Mouse (Mus musculus) G1E-ER4 (cell line): ENCODE results near the gene Scube1. TPM values are rescaled to one million over a fixed set of nuclear protein-coding genes. Genes with fewer than 3 reads are reported as not detected.

Experiments used
- GATA1 ChIP-seq: IDR thresholded peaks from one replicate; pipeline ENCODE4 v1.8.0; 2012; ENCODE audit warnings: low read length, inconsistent platforms
- polyA plus RNA-seq: library from polyadenylated mRNA; stranded (reverse); fragments of >175 nt; gene quantifications from 2 replicates; pipeline ENCODE4 v1.2.3, GENCODE M21; 2012

Scube1 gene
- polyA plus RNA-seq, 1 experiment: not detected

DNA sequence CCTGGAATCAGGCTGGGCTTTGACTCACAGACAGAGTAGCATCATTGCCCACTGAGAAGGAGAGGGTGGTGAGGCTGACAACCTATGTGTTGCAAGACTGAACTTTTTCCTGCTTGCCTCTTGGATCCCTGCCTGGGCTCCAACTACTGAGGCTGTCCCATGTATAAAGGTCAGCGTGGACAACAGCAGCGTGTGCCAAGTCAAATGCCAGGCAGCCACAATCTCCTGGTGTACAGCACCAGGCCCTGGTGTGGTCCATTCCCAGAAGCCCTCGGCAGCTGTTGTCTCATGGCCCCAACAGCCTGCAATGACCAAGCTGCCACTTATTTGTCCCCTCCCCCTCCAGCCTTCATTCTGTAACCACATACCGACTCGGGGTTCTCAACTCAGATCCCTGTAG lies 153.2 kb downstream of the Scube1 start:
- TF ChIP-seq GATA1: no peak

GRCm38 (mm10) chr15:83570641-83571040 lies 154.2 kb downstream of the Scube1 start:
- no peak for TF ChIP-seq GATA1

GRCm38 (mm10) chr15:83569682-83570081 lies 155.1 kb downstream of the Scube1 start:
- no peak for TF ChIP-seq GATA1

GRCm38 (mm10) chr15:83568544-83568943 lies 156.3 kb downstream of the Scube1 start:
- TF ChIP-seq GATA1: no peak

- no peak for TF ChIP-seq GATA1
Observed at GRCm38 (mm10) chr15:83567728-83568127, 157.1 kb downstream of the Scube1 start.

- TF ChIP-seq GATA1: no peak
Observed at GRCm38 (mm10) chr15:83566006-83566405, 158.8 kb downstream of the Scube1 start.

- TF ChIP-seq GATA1: no peak
Observed at GRCm38 (mm10) chr15:83565434-83565833, 159.4 kb downstream of the Scube1 start.

GRCm38 (mm10) chr15:83563857-83564651 lies 160.8 kb downstream of the Scube1 start:
- no peak for TF ChIP-seq GATA1

DNA sequence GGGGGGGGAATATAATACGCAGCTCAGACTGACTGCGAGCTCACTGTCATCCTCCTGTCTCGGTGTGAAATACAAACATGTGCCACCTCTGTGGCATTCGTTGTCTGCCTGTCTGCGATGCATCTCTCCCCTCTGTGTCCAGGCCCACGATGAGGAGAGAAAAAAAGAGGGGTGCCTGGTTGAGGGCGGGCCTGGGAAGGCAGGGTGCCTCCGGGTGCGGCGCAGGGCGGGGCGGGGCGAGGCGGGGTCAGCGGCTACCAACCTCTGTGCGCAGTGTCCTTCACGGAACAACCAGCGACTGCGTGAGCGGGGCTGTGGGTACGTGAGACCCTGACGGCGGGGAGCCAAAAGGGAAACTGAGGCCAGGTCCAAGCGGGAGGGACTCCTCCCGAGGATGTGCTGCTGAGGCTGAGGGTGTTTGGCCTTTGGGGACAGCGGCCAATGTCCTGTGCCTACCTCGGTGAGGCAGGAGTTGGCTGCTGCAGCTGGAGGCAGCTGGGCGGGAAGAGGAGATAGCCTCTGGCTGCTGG lies 161.4 kb downstream of the Scube1 start, which contains the start of the genes Tspo and Mcat:
Tspo (plus strand) TSS at position 266 of the 530 bp plus-strand sequence.
Mcat (minus strand) TSS at position 461 of the 530 bp plus-strand sequence.
- TF ChIP-seq GATA1: no peak

DNA sequence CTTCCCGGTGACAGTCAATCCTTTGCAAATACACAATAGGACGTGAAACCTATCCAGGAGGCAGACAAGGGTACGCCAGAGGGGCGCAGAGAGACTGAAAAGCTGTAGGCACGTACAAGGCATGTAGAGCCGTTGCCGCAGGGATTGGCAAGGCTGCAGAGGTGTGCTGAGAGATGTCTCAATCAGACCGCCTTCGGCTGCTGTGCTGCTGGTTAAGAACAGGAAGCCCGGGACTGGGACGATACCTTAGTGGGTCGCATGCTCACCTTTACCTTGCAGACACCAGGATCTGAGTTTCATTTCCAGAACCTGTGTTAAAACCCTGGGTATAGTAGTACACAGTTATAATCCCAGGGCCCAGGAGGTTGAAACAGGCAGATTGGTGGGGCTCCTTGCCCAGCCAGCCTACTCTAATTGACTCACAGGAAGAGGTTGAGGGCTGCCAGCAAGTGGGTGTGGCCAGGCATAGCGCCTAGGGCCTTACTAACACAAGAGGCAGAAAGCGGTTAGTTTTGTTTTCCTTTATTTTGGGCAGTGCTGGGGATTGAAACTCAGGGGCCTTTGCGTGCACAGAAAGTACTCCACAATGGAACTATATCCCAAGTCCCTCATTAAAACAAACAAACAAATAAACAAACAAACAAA lies 162.1 kb downstream of the Scube1 start:
- TF ChIP-seq GATA1: no peak

DNA sequence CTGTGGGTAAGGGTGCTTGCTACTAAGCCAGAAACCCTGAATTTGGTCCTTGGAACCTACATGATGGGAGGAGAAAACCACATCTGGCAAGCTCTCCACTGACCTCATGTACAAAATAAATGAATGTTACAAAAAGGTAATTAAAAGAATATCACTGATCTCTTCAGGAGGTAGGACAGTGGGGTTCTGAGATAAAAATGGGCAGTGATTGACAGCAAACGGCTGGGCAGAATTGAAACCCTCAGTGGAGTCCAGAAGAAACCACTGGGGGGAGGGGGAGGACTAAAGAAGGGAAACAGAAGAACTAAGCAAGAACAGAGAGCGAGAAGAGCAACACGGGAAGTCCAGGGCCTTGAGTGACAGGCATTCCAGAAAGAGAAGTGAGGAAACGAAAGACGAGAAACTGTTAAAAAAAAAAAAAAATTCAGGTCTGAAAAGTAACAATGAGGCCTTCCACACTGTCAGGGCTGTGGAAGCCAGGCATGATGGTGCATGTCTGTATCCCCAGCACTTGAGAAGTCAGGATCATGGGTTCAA lies 163.8 kb downstream of the Scube1 start:
- TF ChIP-seq GATA1: no peak

- no peak for TF ChIP-seq GATA1
Observed at GRCm38 (mm10) chr15:83555161-83555974, 169.5 kb downstream of the Scube1 start.

Other genes with a start within 250 kb of the Scube1 start
- gene Ttll1, start 214.1 kb downstream of the Scube1 start, polyA plus RNA-seq: 1.4 and 2.3 TPM in 2 replicates
- not detected in 2 replicates for gene Bik, start 198.2 kb downstream of the Scube1 start, polyA plus RNA-seq
- 74.6 and 98.5 TPM in 2 replicates for gene Tspo, start 161.4 kb downstream of the Scube1 start, polyA plus RNA-seq
- gene Mcat, start 161.2 kb downstream of the Scube1 start, polyA plus RNA-seq: 26.8 and 30.3 TPM in 2 replicates
- 141 and 211 TPM in 2 replicates for gene Ttll12, start 129.9 kb downstream of the Scube1 start, polyA plus RNA-seq
- gene Mpped1, start 54.4 kb upstream of the Scube1 start, polyA plus RNA-seq: not detected in 2 replicates